Mouse (Mus musculus) hindbrain, embryonic 12.5 days (tissue): Measurements from ENCODE around the gene Fbrsl1. TPM values are rescaled to one million over a fixed set of nuclear protein-coding genes. Genes with fewer than 3 reads are reported as not detected.

Source experiments
- ATAC-seq: fragments of 200-750 bp; cut with Nextera tagmentation; 2 replicates; pipeline ENCODE4 v1.8.0; 2017; ENCODE audit warnings: moderate TSS enrichment; ENCODE audit not compliant: low FRiP score
- H3K27ac ChIP-seq: fragments of 300-500 bp; sonication (generic); 2 replicates; pipeline ENCODE4 v1.5.1; 2016; ENCODE audit warnings: mild to moderate bottlenecking
- H3K27me3 ChIP-seq: fragments of 300-500 bp; sonication (generic); 2 replicates; pipeline ENCODE4 v1.6.1; 2016; ENCODE audit warnings: mild to moderate bottlenecking
- H3K36me3 ChIP-seq: fragments of 300-500 bp; sonication (generic); 2 replicates; pipeline ENCODE4 v1.6.1; 2016; ENCODE audit warnings: mild to moderate bottlenecking
- H3K4me1 ChIP-seq: fragments of 300-500 bp; sonication (generic); 2 replicates; pipeline ENCODE4 v1.6.1; 2016
- H3K4me2 ChIP-seq: fragments of 300-500 bp; sonication (generic); replicated peaks from 2 replicates; pipeline ENCODE4 v1.6.1; 2016; ENCODE audit warnings: mild to moderate bottlenecking
- H3K4me3 ChIP-seq: fragments of 300-500 bp; sonication (generic); 2 replicates; pipeline ENCODE4 v1.5.1; 2016; ENCODE audit warnings: mild to moderate bottlenecking
- H3K9ac ChIP-seq: fragments of 300-500 bp; sonication (generic); 2 replicates; pipeline ENCODE4 v1.6.1; 2016; ENCODE audit warnings: mild to moderate bottlenecking, moderate library complexity
- H3K9me3 ChIP-seq: fragments of 300-500 bp; sonication (generic); replicated peaks from 2 replicates; pipeline ENCODE4 v1.6.1; 2016; ENCODE audit warnings: mild to moderate bottlenecking
- WGBS: fragments of 180-500 bp; shearing (Covaris S2); methylation state at CpG from one replicate; pipeline ENCODE4 v1.1.7; 2016; 5-methylcytosine and 5-hydroxymethylcytosine counted together
- polyA plus RNA-seq: library from polyadenylated mRNA; unstranded; fragments of >200 nt; fragmentation: Nextera tagmentation; extraction: Ambion mirVana; gene quantifications from 2 replicates; pipeline ENCODE4 v1.2.1, GENCODE M21; 2016

Fbrsl1 gene
- polyA plus RNA-seq, 1 experiment from 2014 or later = 35.5 TPM

DNA sequence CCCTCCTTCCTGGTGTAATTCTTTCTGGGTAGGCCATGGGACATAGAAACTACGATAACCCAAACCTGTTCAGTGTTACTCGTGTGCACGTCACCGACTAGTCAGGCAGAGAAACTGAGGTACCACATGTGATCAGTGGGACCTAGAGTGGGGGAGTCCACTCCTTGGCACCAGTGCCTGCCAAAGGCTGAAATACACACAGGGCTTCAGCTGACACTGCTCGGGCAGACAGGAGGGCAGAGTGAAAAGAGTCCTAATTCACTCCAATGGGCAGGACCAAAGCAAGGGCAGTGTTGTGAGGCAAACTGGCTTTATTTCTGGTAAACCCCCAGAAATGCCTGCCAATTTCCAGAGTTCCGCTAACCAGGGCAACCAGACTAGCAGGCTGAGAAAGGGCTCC is 26.9 kb downstream of the Fbrsl1 start:
- no peak for ATAC-seq
- WGBS = 93% methylated on average over 6 of the region's 6 CpGs
- Histone ChIP-seq H3K4me2 (no peak overlapping the region), H3K4me1 (peaks cover 20% of the 10 kb centered on the region), H3K27me3 (peaks cover 16% of the 10 kb centered on the region), H3K36me3 (no peaks in the 10 kb centered on the region), H3K27ac (no peak overlapping the region), H3K9me3 (no peaks in the 10 kb centered on the region), H3K9ac (no peak overlapping the region), H3K4me3 (no peak overlapping the region)

GRCm38 (mm10) chr5:110420950-110421349 is 27.4 kb downstream of the Fbrsl1 start:
- H3K27ac ChIP-seq = no peak overlapping the region
- H3K4me1 ChIP-seq = peaks cover 24% of the 10 kb centered on the region
- H3K36me3 ChIP-seq = no peaks in the 10 kb centered on the region
- H3K27me3 ChIP-seq = peaks cover 16% of the 10 kb centered on the region
- H3K4me2 ChIP-seq = no peak overlapping the region
- H3K9ac ChIP-seq = no peak overlapping the region
- H3K9me3 ChIP-seq = no peaks in the 10 kb centered on the region
- H3K4me3 ChIP-seq = no peak overlapping the region
- WGBS = 83% methylated on average over 1 of the region's 1 CpGs
- no peak for ATAC-seq

DNA sequence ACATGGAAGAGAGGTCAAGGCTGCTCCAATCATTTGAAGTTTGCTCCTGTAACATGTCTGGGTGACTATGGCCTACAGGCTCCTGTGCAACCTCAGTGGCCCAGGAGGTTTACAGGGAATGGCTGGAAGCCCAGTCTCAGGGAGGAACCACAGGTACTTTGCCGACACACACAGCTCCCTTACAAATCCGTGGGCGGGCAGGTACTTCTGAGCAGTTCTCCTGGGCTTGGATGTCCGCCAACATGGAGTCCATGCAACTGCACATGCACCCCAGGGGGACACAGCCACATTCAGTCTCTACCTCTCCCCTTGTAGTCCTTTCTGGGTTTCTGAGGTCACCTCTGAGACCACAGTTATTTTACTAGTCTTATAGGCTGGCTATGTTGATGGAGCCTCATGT is 28.1 kb downstream of the Fbrsl1 start:
- Histone ChIP-seq H3K27ac (no peak overlapping the region), H3K9ac (no peak overlapping the region), H3K9me3 (no peaks in the 10 kb centered on the region), H3K4me2 (no peak overlapping the region), H3K4me1 (peaks cover 32% of the 10 kb centered on the region), H3K4me3 (no peak overlapping the region), H3K27me3 (peaks cover 16% of the 10 kb centered on the region), H3K36me3 (no peaks in the 10 kb centered on the region)
- 89% methylated on average over 4 of the region's 4 CpGs for WGBS
- ATAC-seq = no peak

DNA sequence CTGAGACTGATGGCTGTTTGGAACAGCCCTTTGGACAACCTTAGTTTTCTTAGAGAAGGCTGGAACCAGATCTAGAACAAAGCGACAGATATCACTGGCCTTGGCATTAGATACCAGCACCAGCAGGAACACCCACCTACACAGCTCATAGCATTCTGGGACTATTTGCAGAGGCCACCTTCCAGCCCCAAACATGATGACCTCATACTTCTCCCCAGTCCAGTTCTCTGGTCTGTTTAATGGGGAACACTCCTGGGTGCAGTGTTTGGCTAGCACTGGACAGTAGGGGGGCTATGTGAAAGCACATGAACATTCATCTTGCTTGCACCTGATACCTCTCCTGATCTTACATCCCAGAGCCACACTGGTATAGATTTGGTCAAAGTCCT is 29.8 kb downstream of the Fbrsl1 start:
- peaks cover 38% of the 10 kb centered on the region for H3K4me1 ChIP-seq
- WGBS = 91% methylated on average over 1 of the region's 1 CpGs

GRCm38 (mm10) chr5:110417756-110418522 is 30.4 kb downstream of the Fbrsl1 start:
- 53% methylated on average over 14 of the region's 14 CpGs for WGBS
- H3K4me2 ChIP-seq = no peak overlapping the region

More for the DNA sequence above, 29.8 kb downstream of the Fbrsl1 start:
- H3K4me3 ChIP-seq = no peak overlapping the region
- no peak overlapping the region for H3K9ac ChIP-seq
- H3K27ac ChIP-seq = no peak overlapping the region
- H3K4me2 ChIP-seq = no peak overlapping the region
- no peak for ATAC-seq
- H3K27me3 ChIP-seq = peaks cover 16% of the 10 kb centered on the region
- no peaks in the 10 kb centered on the region for H3K9me3 ChIP-seq
- no peaks in the 10 kb centered on the region for H3K36me3 ChIP-seq

DNA sequence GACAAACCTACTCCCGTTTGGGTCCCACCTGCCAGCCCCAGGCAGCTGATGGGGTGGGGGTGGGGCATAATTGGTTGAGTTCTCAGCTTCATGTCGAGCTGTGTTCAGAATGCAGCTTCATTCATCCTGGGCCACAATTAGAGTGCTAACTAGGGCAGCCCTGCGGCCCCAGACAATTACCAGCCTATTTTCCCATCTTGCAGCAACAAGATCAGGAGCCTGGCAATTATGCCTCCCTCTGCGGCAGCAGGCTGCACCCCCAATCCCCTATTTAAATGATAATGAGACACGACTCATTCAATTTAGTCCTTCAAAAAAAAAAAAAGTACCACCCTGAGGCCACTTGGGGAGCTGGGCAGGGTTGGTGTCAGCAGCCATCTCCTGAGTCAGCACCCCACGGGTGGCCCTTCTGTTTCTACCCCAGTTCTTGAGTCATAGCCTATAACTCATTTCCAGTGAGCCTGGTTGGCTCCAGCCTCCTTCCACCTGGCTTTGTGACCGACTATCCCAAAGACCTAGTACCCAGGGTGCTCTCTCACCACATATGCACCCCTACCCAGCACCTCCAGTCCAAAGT is 31.4 kb downstream of the Fbrsl1 start:
- no peak overlapping the region for H3K4me3 ChIP-seq
- peak overlapping the region; percentile 88 for H3K27ac ChIP-seq
- H3K9ac ChIP-seq = no peak overlapping the region
- H3K4me2 ChIP-seq = peak overlapping the region; percentile 29
- H3K4me1 ChIP-seq = peaks cover 38% of the 10 kb centered on the region
- ATAC-seq = peak; percentile 92
- no peaks in the 10 kb centered on the region for H3K36me3 ChIP-seq
- 10% methylated on average over 7 of the region's 7 CpGs for WGBS
- peaks cover 16% of the 10 kb centered on the region for H3K27me3 ChIP-seq
- H3K9me3 ChIP-seq = no peaks in the 10 kb centered on the region

More at GRCm38 (mm10) chr5:110417756-110418522, 30.4 kb downstream of the Fbrsl1 start:
- ATAC-seq = no peak
- Histone ChIP-seq H3K27ac (peak overlapping the region; percentile 88; the same call in 1 of the 2 replicates), H3K9me3 (no peaks in the 10 kb centered on the region), H3K4me1 (peaks cover 38% of the 10 kb centered on the region), H3K27me3 (peaks cover 16% of the 10 kb centered on the region), H3K36me3 (no peaks in the 10 kb centered on the region), H3K4me3 (no peak overlapping the region), H3K9ac (no peak overlapping the region)

DNA sequence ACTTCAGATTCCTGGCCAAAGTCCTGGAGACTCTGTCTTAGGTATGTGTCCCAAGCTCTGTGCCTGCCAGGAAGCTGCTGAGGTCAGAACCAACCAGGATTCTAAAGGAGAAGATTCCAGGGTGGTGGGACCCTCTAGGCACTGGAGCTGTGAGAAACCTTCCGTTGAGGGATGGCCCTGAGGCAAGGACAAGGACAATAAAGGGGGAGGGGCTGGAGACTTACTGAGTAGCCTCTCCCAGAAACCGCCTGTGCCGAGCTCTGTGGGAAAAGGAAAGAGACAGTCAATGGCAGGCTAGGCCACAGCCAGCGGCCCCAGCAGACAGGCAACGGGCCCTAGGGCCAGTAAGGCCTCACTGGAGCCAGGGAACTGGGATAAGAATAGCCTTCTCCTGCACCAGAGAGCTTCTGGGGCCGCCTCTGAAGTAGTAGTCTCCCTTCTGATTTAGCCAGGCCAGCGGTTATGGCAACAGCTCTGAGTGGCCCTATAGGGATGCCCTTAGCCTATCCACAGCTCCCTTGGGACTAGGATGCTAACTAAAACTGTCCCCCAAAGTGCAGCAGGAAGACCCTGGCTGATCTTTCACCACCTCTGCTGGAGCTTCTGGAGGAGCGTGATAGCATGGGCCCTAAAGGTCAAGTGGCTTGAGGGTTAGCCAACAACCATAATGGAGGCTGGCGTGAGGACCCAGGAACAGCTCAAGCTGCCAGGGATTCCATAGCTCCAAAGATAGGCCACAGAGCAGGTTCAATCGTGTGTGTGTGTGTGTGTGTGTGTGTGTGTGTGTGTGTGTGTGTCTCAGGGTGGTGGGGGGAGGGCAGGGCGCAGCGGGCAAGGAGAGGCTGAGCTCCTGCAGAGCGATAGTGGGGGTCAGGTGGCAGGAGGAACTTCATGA is 32.2 kb downstream of the Fbrsl1 start:
- peak; percentile 41 for ATAC-seq

DNA sequence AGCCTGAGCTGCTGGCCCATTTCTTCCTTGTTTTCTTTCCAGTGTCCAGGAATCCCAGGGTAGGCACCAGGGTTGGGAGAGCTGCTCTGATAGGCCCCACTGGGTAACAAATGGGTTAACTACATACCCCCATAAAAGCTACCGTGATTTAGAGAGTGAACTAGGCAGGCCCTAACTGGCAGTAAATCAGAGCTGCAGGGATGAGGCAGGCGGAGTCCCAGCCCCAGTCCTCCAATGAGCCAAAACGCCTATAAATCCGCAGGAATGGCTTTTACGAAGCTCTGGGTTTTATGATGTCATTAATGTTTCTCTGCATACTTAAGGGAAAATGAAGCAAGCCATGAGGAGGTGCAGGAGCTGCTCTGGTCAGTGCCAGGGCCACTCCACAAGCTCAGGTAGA is 33.3 kb downstream of the Fbrsl1 start:
- peaks cover 38% of the 10 kb centered on the region for H3K4me1 ChIP-seq
- no peak for ATAC-seq
- H3K9me3 ChIP-seq = no peaks in the 10 kb centered on the region

More for the DNA sequence above, 32.2 kb downstream of the Fbrsl1 start:
- peaks cover 16% of the 10 kb centered on the region for H3K27me3 ChIP-seq
- H3K9me3 ChIP-seq = no peaks in the 10 kb centered on the region
- peak overlapping the region; percentile 88 for H3K27ac ChIP-seq
- H3K4me3 ChIP-seq = no peak overlapping the region
- H3K4me2 ChIP-seq = peak overlapping the region; percentile 29
- no peaks in the 10 kb centered on the region for H3K36me3 ChIP-seq
- 40% methylated on average over 13 of the region's 13 CpGs for WGBS
- H3K9ac ChIP-seq = no peak overlapping the region
- peaks cover 38% of the 10 kb centered on the region for H3K4me1 ChIP-seq

GRCm38 (mm10) chr5:110413018-110413417 is 35.3 kb downstream of the Fbrsl1 start:
- no peak overlapping the region for H3K9ac ChIP-seq
- H3K4me2 ChIP-seq = no peak overlapping the region
- no peak overlapping the region for H3K27ac ChIP-seq
- H3K4me3 ChIP-seq = no peak overlapping the region
- ATAC-seq = no peak
- H3K36me3 ChIP-seq = no peaks in the 10 kb centered on the region
- no peaks in the 10 kb centered on the region for H3K9me3 ChIP-seq
- WGBS = 86% methylated on average over 14 of the region's 14 CpGs
- no peaks in the 10 kb centered on the region for H3K27me3 ChIP-seq
- peaks cover 34% of the 10 kb centered on the region for H3K4me1 ChIP-seq

More for the DNA sequence above, 33.3 kb downstream of the Fbrsl1 start:
- no peaks in the 10 kb centered on the region for H3K36me3 ChIP-seq
- H3K9ac ChIP-seq = no peak overlapping the region
- H3K4me3 ChIP-seq = no peak overlapping the region
- H3K27ac ChIP-seq = 0 out of 2 replicates have a peak overlapping the region, but pooled peaks have one; percentile 88
- peaks cover 14% of the 10 kb centered on the region for H3K27me3 ChIP-seq
- no peak overlapping the region for H3K4me2 ChIP-seq
- WGBS = 82% methylated on average over 5 of the region's 5 CpGs

- Histone ChIP-seq H3K27ac (no peak overlapping the region), H3K9ac (no peak overlapping the region), H3K9me3 (no peaks in the 10 kb centered on the region), H3K4me2 (no peak overlapping the region), H3K27me3 (no peaks in the 10 kb centered on the region), H3K4me3 (no peak overlapping the region), H3K36me3 (no peaks in the 10 kb centered on the region), H3K4me1 (peaks cover 20% of the 10 kb centered on the region)
- no peak for ATAC-seq
- WGBS = 68% methylated on average over 5 of the region's 5 CpGs
Observed at GRCm38 (mm10) chr5:110410386-110410785, 37.9 kb downstream of the Fbrsl1 start.

DNA sequence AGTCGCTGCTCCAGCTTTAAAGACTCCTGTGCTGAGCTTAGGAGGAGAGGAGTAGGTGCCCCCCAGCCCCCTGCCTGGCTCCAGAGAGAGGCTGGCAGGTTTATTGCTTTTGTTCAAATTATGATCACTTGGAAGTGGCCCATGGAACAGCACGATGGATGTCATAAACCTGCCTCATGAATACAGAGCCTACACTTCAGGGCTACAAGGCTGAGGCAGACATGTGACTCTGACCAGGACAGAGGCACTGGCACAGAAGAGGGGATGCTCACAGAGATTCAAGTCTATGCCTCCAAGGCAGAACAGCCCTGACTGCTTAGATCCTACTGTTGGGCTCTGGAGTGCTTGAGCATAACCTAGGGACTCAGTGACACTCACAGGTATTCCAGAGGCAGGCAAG is 39.3 kb downstream of the Fbrsl1 start:
- Histone ChIP-seq H3K27ac (no peak overlapping the region), H3K9me3 (no peaks in the 10 kb centered on the region), H3K4me1 (peaks cover 13% of the 10 kb centered on the region), H3K9ac (no peak overlapping the region), H3K4me2 (no peak overlapping the region), H3K4me3 (no peak overlapping the region), H3K27me3 (no peaks in the 10 kb centered on the region), H3K36me3 (no peaks in the 10 kb centered on the region)
- 91% methylated on average over 2 of the region's 2 CpGs for WGBS
- ATAC-seq = no peak

DNA sequence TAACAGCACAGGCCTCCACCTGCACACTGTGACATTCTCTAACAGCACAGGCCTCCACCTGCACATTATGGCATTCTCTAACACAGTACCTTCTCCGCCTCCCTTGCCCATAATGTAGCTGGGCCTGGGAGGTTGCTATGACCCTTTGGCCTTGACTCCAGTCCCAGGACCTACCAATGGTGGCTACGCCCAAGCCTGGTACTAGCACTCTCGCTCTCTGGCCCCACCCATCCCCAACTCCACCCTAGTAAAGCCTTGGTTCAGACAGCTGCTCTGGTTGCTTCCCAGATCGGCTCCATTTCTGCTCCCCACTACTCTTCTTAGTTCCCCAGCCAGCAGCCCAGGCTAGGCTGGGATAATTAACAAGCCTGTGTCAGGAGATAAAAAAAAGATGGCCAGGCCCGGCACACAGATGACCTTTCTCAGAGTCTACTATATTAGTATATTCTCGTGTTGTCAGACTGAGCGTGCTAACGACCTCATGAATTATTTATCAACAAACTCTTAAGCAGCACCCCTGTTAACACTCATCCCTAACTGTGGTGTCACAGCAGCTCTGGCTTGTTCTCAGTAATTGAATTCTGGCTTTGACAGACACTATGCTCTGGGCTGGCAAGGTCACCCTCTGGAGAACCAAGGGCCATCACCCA is 42.1 kb downstream of the Fbrsl1 start:
- H3K36me3 ChIP-seq = no peaks in the 10 kb centered on the region
- H3K4me1 ChIP-seq = peaks cover 17% of the 10 kb centered on the region
- no peaks in the 10 kb centered on the region for H3K9me3 ChIP-seq
- H3K9ac ChIP-seq = no peak overlapping the region
- WGBS = 51% methylated on average over 8 of the region's 8 CpGs
- no peaks in the 10 kb centered on the region for H3K27me3 ChIP-seq
- no peak overlapping the region for H3K4me2 ChIP-seq
- no peak overlapping the region for H3K4me3 ChIP-seq
- peak; percentile 55 for ATAC-seq
- 0 out of 2 replicates have a peak overlapping the region, but pooled peaks have one; percentile 49 for H3K27ac ChIP-seq
